Mouse (Mus musculus) mouse trophoblast stem cell (cell line): ENCODE measurements around the gene Trappc2l.

Source experiments
- in situ Hi-C, 2 experiments: fragments of 300-500 bp; cut with MseI, MboI; formaldehyde crosslinking; loops; 2 replicates in 1 of 2; 3 replicates in 1 of 2; pipeline ENCODE4 v1.15.1; 2025

Trappc2l gene

GRCm38 (mm10) chr8:122580926-122581325, 30.5 kb upstream of the Trappc2l start:
- in situ Hi-C loops = no loop called here

- in situ Hi-C loops = no loop called here
These were observed 26.5 kb upstream of the Trappc2l start for GRCm38 (mm10) chr8:122584981-122585380.

GRCm38 (mm10) chr8:122585411-122585891, 26.0 kb upstream of the Trappc2l start:
- in situ Hi-C loops = no loop called here

GRCm38 (mm10) chr8:122586171-122586570, 25.3 kb upstream of the Trappc2l start:
- in situ Hi-C loops = no loop called here

GRCm38 (mm10) chr8:122586749-122587148, 24.7 kb upstream of the Trappc2l start:
- in situ Hi-C loops = no loop called here

GRCm38 (mm10) chr8:122593240-122593639, 18.2 kb upstream of the Trappc2l start:
- in situ Hi-C loops = no loop called here

- in situ Hi-C loops = no loop called here
These were observed 17.5 kb upstream of the Trappc2l start for GRCm38 (mm10) chr8:122593783-122594507.

- in situ Hi-C loops = no loop called here
These were observed 15.4 kb upstream of the Trappc2l start for GRCm38 (mm10) chr8:122596031-122596430.

- in situ Hi-C loops = no loop called here
These were observed 10.8 kb upstream of the Trappc2l start for GRCm38 (mm10) chr8:122600666-122601065.

- in situ Hi-C loops = no loop called here
These were observed 6.8 kb upstream of the Trappc2l start for GRCm38 (mm10) chr8:122604640-122605039.

DNA sequence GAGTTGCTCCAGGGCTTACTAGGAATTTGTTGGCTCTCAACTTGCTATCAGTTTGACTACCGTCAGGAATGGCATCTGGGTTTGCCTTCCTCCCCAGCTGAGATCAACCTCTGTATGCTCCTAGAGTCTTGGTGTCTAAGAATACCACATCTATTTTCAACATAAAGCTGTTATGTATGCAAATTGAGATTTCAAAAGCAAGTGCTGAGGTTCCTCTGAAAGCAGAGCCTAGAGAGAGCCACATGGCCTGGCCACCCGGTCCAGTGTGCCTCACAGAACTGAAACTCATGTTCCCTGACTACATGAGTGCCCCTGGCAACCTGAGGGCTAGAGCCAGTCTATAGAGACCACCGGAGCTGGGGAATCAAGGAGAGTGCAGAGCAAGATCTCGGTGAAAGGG, 6.1 kb upstream of the Trappc2l start:
- in situ Hi-C loops = no loop called here

- in situ Hi-C loops = no loop called here
These were observed 4.6 kb upstream of the Trappc2l start for GRCm38 (mm10) chr8:122606810-122607209.

GRCm38 (mm10) chr8:122610209-122610608, 1.2 kb upstream of the Trappc2l start:
- in situ Hi-C loops = no loop called here

DNA sequence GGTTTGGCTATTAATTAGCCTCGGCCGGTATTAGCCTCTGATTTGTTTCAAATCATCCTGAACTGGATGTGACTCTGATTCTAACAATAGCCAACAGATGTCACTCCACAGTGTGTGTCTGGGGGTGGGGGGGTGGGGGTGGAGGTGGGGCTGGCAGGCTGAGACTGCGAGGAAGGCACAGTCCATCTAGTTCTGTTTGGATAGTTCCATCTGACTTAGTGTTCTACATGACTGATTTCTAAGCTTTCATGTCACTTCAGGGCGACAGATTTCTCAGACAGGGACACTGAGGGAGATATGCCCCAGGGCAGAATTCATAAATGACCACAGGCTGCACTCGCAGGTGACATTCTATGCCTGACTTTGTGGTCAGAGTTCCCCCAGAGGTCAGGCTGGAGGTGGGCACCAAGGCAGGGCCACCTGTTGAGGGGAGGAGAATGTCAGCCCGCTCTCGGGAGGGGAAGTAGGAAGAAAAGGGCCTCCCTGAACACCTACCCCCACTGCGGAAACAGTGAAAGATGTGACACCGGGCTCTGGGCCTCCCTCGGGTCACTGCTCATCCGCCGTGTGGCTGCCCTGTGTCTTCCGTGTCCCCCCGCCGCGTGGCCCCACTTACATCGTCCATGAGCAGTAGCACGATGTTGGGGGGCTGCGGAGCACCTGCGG, 695 bp upstream of the Trappc2l start:
- in situ Hi-C loops = no loop called here

DNA sequence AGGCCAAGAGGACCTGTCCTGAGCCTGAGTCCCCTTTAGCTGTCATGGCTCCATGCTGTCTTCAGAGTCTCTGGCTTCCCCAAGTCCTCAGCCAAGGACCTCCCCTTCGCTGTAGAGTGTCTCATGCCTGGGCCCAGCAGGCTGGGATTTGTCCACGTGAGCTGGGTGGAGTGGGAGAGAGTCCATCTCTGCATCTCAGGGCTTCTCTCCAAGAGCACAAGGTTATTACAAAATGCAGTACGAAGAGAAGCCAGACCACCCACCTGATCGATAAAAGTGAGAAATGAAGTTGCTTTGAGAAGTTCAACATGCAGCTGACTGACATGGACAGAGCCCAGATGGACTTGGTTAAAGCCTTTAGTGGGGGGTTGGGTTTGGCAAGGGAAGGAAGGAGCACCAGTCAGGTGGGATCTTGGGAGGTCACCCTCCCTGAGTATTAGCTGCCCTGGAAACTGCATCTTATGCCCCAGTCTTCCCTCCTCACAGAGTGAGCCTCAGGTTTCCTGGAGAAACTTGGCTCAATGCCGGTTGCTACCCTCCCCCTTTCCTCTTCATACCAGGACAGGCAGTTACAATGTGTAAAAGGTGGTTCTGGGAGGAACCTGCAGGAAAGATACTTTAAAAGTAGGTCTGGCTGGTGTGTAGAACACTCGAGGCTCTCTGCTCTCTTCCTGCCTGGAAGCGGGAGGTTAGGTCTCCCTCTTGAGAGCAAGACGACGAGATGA, 4.9 kb downstream of the Trappc2l start:
- in situ Hi-C loops = loop anchor here (5.0 kb wide), 2 partner anchors 211 to 216 kb away; no protein-coding TSS in a partner anchor

DNA sequence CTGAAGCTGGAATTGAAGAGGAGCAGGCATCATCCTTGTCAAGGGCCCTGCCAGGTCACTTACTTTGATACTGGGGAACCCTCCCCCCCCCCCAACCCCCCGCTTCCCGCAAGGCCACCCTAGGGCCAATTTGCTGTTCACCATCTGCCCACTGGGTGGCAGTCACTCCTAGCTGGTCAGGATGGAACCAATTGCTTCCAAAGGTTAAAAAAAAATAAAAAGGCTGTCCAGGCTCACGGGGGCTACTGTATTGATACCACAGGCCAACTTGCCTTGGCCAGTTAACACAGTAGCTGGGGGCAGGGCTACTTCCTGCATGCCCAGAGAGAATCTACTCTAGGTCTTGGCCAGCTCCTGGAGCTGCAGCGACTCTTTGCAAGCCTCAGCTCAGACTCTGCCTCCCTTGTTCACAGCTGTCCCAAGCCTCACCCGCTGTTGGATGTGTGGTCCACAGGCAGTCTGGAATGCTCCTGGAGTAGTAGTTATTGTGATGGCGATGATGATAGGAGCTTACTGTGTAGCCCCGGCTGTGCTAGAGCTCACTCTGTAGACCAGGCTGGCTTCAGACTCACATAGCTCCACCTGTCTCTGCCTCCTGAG, 6.6 kb downstream of the Trappc2l start:
- in situ Hi-C loops = loop anchor here (5.0 kb wide), 2 partner anchors 209 to 214 kb away; no protein-coding TSS in a partner anchor

DNA sequence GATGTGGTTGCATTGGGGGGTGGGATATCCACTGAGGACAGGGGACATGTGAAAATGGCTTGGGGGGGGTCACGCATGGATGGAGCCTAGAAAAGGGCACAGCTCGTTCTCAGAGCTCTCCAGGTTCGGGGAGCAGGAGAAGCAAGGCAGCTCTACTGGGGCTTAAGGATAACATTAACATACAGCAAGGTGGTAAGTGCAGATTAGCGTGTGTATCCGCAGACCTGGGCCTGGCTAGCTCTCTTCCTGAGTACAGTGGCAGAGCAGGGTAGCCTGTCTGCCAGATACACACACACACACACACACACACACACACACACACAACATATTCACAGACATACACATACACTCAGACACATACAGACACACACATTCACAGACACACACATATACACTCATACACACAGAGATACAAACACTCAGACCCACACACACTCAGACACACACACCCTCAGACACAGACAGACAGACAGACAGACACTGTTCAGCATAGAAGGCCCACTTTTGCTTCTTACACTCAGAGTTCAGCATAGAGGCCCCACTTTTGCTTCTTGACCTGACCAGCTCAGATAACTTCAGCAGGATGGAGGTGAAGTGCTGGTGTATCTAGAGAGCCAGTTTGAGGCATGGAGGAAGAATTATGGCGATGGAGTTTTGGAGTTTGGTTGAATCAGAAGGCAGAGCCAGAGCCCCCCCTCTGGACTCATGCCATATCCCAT, 7.4 kb downstream of the Trappc2l start:
- in situ Hi-C loops = loop anchor here (5.0 kb wide), 2 partner anchors 208 to 213 kb away; no protein-coding TSS in a partner anchor

DNA sequence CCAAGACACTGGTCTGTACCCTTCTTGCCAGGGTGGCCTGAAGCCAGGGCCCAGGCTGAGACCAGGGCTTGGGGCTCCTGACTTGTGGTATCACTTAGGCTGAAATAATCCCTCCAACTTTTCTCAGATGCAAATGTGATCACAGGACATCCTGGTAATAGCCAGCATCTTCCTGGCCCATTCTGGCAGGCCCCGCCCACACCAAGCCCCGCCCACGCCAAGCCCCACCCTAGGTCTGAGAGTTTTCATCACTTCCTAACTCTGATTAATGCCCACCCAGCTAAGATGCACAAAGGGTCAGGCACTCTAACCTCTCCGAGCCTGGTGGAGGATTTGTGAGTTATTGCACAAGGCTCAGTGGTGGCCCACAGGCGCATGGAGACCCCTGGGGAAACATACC, 9.0 kb downstream of the Trappc2l start:
- in situ Hi-C loops = no loop called here

DNA sequence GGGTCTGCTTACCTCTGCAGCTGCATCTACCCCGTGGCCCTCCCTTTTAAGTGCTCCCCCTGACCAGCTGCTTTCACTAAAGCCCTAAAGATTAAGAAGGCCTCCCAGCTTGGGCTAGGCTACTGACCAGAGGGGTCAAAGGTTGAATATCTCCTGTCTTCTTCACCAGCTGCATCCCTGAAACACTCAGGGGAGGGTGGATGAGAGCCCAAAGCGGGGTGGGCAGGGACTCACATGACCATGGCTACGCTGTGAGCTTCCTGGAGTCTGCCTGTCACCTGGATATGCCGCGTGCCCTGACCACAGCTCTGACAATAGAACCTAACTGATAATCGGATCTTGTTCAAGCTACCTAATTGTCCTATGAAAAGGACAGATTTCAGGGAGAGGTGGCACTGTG, 11.3 kb downstream of the Trappc2l start, which contains the start of gene Pabpn1l:
Pabpn1l (minus strand) TSS at position 13 of the 400 bp plus-strand sequence.
- in situ Hi-C loops = no loop called here

DNA sequence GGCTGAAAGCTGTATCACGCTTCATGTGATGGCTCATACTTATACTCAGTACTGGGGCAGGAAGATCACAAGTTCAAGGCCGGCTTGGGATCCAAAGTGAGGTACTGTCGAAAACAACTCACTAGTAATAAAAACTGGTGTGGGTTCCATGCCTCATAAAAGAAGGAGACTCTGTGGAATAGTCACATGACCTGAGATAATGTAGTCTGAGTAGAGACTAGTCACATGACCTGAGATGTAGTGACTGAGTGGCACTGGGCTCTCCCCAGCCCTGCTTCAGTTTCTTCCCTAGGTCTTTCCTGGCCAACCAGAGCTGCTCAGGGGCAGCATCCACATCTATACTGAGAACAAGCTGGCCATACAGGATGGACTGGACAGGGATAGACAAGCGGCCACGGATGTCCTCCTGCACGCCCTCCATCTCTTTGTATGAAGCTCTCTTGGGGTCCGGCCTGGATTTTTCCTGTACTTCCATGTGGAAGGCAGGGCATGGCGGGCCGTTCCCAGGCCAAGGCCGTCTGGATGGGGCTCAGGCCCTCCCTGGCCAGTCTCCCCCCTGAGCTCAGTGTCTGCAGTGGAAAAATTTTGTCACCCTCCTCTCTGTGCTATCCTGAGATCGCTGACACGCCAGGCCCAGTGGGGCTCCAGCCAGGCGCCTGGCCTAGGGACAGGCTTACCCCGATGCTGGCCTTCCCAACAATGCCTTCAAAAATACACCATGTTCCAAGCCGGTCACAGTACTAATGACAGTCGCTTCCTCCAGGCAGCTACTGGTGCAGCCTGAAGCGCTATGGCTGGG, 12.6 kb downstream of the Trappc2l start:
- in situ Hi-C loops = no loop called here
